In genomic region chr19:37719166-37719565, GRCm38 (mm10) we compare ENCODE assay signal across 45 mouse cellular contexts. TPM values are rescaled to one million over a fixed set of nuclear protein-coding genes. Genes with fewer than 3 reads are reported as not detected.
"Had no signal": no experiment of that assay in that cellular context is flagged by ENCODE, and none has a peak within 500 bp of the region (broad histone marks: within the 10 kb centered on the region; RNA-seq: fewer than 3 reads in every experiment).

No protein-coding gene starts in this region.

- H3K27ac ChIP-seq: heart, embryonic 10.5 days; heart, embryonic 13.5 days; heart, embryonic 15.5 days; hindbrain, embryonic 10.5 days; hindbrain, embryonic 12.5 days; hindbrain, embryonic 13.5 days; hindbrain, embryonic 14.5 days; hindbrain, embryonic 15.5 days; hindbrain, postnatal 0 days; intestine, embryonic 15.5 days; kidney, embryonic 15.5 days; kidney, postnatal 0 days; layer of hippocampus, adult 2 months; left cerebral cortex, adult 2 months had no signal

- H3K9ac ChIP-seq: heart, embryonic 12.5 days; heart, embryonic 13.5 days; heart, embryonic 15.5 days; hindbrain, embryonic 12.5 days; hindbrain, embryonic 13.5 days; hindbrain, embryonic 14.5 days; hindbrain, embryonic 15.5 days; intestine, embryonic 15.5 days; kidney, embryonic 15.5 days had no signal

- H3K4me2 ChIP-seq: heart, embryonic 11.5 days; heart, embryonic 12.5 days; heart, embryonic 13.5 days; heart, embryonic 15.5 days; hindbrain, embryonic 12.5 days; hindbrain, embryonic 13.5 days; hindbrain, embryonic 14.5 days; hindbrain, embryonic 15.5 days; intestine, embryonic 15.5 days; kidney, embryonic 15.5 days had no signal

- H3K36me3 ChIP-seq: heart, embryonic 10.5 days; heart, embryonic 12.5 days; heart, embryonic 13.5 days; heart, embryonic 15.5 days; hindbrain, embryonic 10.5 days; hindbrain, embryonic 12.5 days; hindbrain, embryonic 13.5 days; hindbrain, embryonic 15.5 days; intestine, embryonic 15.5 days; kidney, embryonic 15.5 days had no signal

- ATAC-seq: hindbrain, embryonic 16.5 days; hindbrain, postnatal 0 days; inflammation-experienced regulatory T-cells, adult 6 months; intestine, embryonic 15.5 days; intestine, embryonic 16.5 days; intestine, postnatal 0 days had no signal

- H3K4me3 ChIP-seq: heart, embryonic 10.5 days; heart, embryonic 12.5 days; heart, embryonic 13.5 days; heart, embryonic 15.5 days; hindbrain, embryonic 10.5 days; hindbrain, embryonic 12.5 days; hindbrain, embryonic 13.5 days; hindbrain, embryonic 15.5 days; intestine, embryonic 15.5 days; kidney, embryonic 15.5 days; layer of hippocampus, adult 2 months; left cerebral cortex, adult 2 months had no signal

- DNase-seq: heart, postnatal 10 days; heart, postnatal 36 days; heart, postnatal 4 days; kidney, adult 11 months; kidney, adult 18-20 months; kidney, adult 2 months; kidney, adult 8-10 months; kidney, adult 9 months; kidney, postnatal 10 days; kidney, postnatal 14 days; kidney, postnatal 25 days; kidney, postnatal 36 days; kidney, postnatal 4 days; layer of hippocampus, adult 9-11 months; layer of hippocampus, postnatal 36 days had no signal

- H3K9me3 ChIP-seq: heart, embryonic 10.5 days; heart, embryonic 12.5 days; heart, embryonic 13.5 days; heart, embryonic 15.5 days; hindbrain, embryonic 10.5 days; hindbrain, embryonic 12.5 days; hindbrain, embryonic 13.5 days; hindbrain, embryonic 15.5 days; intestine, embryonic 15.5 days; kidney, embryonic 15.5 days had no signal

- H3K4me1 ChIP-seq: heart, embryonic 13.5 days; heart, embryonic 15.5 days; hindbrain, embryonic 12.5 days; hindbrain, embryonic 13.5 days; hindbrain, embryonic 15.5 days; intestine, embryonic 15.5 days; kidney, embryonic 15.5 days had no signal

- H3K27me3 ChIP-seq: heart, embryonic 12.5 days; heart, embryonic 13.5 days; heart, embryonic 15.5 days; hindbrain, embryonic 12.5 days; hindbrain, embryonic 13.5 days; hindbrain, embryonic 15.5 days; intestine, embryonic 15.5 days; kidney, embryonic 15.5 days had no signal

RNA-seq across cellular contexts. Expression of gene Cyp26a1, which starts 21.6 kb away (rescaled TPM):
- total RNA-seq: heart, postnatal 36 days; hematopoietic stem cell, adult 5-6 weeks; hindbrain, postnatal 0 days; left cerebral cortex, adult 18-20 months had no signal
- polyA plus RNA-seq: hindbrain, postnatal 0 days; inflammation-experienced regulatory T-cells, adult 6 months; large intestine, adult 2 months had no signal

RNA-seq across cellular contexts. Expression of gene Cyp26c1, which starts 33.8 kb away (rescaled TPM):
- total RNA-seq: heart, postnatal 10 days; heart, postnatal 25 days; heart, postnatal 36 days; heart, postnatal 4 days; hematopoietic stem cell, adult 5-6 weeks; hindbrain, postnatal 0 days; layer of hippocampus, adult 18-20 months; left cerebral cortex, adult 18-20 months had no signal
- polyA plus RNA-seq: heart, embryonic 11.5 days; heart, embryonic 12.5 days; heart, embryonic 13.5 days; heart, embryonic 14.5 days; heart, embryonic 15.5 days; heart, embryonic 16.5 days; heart, postnatal 0 days; hindbrain, embryonic 13.5 days; hindbrain, embryonic 14.5 days; hindbrain, embryonic 15.5 days; hindbrain, embryonic 16.5 days; hindbrain, postnatal 0 days; inflammation-experienced regulatory T-cells, adult 6 months; intestine, embryonic 14.5 days; intestine, embryonic 15.5 days; intestine, embryonic 16.5 days; intestine, postnatal 0 days; kidney, embryonic 14.5 days; kidney, embryonic 15.5 days; kidney, postnatal 0 days had no signal
